Mouse (Mus musculus) neural tube, embryonic 11.5 days (tissue): Measurements from ENCODE around the gene Cyp2d22. TPM values are rescaled to one million over a fixed set of nuclear protein-coding genes. Genes with fewer than 3 reads are reported as not detected.
"Not testable (repeated sequence)": the region's sequence is repeated elsewhere in the genome, so short reads cannot be mapped to it uniquely, and the experiment has no call there.

Experiments
- ATAC-seq: fragments of 200-750 bp; cut with Nextera tagmentation; 2 replicates; pipeline ENCODE4 v1.8.0; 2017; ENCODE audit warnings: moderate number of reproducible peaks, mild to moderate bottlenecking, moderate TSS enrichment, moderate library complexity; ENCODE audit not compliant: insufficient read depth, low FRiP score, low TSS enrichment
- DNase-seq: peaks from one replicate; pipeline ENCODE4 v3.0.0-alpha.2; 2015; ENCODE audit warnings: low spot score
- H3K27ac ChIP-seq: fragments of 300-500 bp; sonication (generic); 2 replicates; pipeline ENCODE4 v1.5.1; 2014; ENCODE audit warnings: low read depth, mild to moderate bottlenecking, low read length
- H3K27me3 ChIP-seq: fragments of 300-500 bp; sonication (generic); 2 replicates; pipeline ENCODE4 v1.6.1; 2014; ENCODE audit warnings: mild to moderate bottlenecking, low read length, mixed read lengths; ENCODE audit not compliant: control insufficient read depth, insufficient read depth
- H3K36me3 ChIP-seq: fragments of 300-500 bp; sonication (generic); 2 replicates; pipeline ENCODE4 v1.6.1; 2014; ENCODE audit warnings: mild to moderate bottlenecking, low read length, moderate library complexity, mixed read lengths; ENCODE audit not compliant: control insufficient read depth, insufficient read depth
- H3K4me1 ChIP-seq: fragments of 300-500 bp; sonication (generic); 2 replicates; pipeline ENCODE4 v1.6.1; 2014; ENCODE audit warnings: low read length, mixed read lengths; ENCODE audit not compliant: control insufficient read depth, insufficient read depth
- H3K4me2 ChIP-seq: fragments of 300-500 bp; sonication (generic); 2 replicates; pipeline ENCODE4 v1.6.1; 2014; ENCODE audit warnings: low read depth, mild to moderate bottlenecking, moderate library complexity
- H3K4me3 ChIP-seq: fragments of 300-500 bp; sonication (generic); 2 replicates; pipeline ENCODE4 v1.5.1; 2014; ENCODE audit warnings: low read depth, low read length
- H3K9ac ChIP-seq: fragments of 300-500 bp; sonication (generic); 2 replicates; pipeline ENCODE4 v1.6.1; 2014; ENCODE audit warnings: mild to moderate bottlenecking, low read length
- H3K9me3 ChIP-seq: fragments of 300-500 bp; sonication (generic); 2 replicates; pipeline ENCODE4 v1.6.1; 2016; ENCODE audit warnings: low read length; ENCODE audit not compliant: control insufficient read depth
- WGBS: fragments of 180-500 bp; shearing (Covaris S2); extraction: QIAGEN DNeasy Blood & Tissue Kit; methylation state at CpG from one replicate; pipeline ENCODE4 v1.1.7; 2014; 5-methylcytosine and 5-hydroxymethylcytosine counted together
- polyA plus RNA-seq: library from polyadenylated mRNA; unstranded; fragments of >200 nt; fragmentation: Nextera tagmentation; extraction: Ambion mirVana; gene quantifications from 2 replicates; pipeline ENCODE4 v1.2.1, GENCODE M21; 2014

Gene Cyp2d22
- polyA plus RNA-seq, 1 experiment from 2014 or later, result 1.5 TPM

- no peaks in the 10 kb centered on the region for H3K4me1 ChIP-seq
- H3K4me2 ChIP-seq, result no peak overlapping the region
- H3K36me3 ChIP-seq, result no peaks in the 10 kb centered on the region
- no peak overlapping the region for H3K9ac ChIP-seq
- no peaks in the 10 kb centered on the region for H3K9me3 ChIP-seq
- no peak for ATAC-seq
- no peaks in the 10 kb centered on the region for H3K27me3 ChIP-seq
- no peak overlapping the region for H3K4me3 ChIP-seq
- DNase-seq, result no peak
- WGBS, result 91% methylated on average over 6 of the region's 6 CpGs
- H3K27ac ChIP-seq, result no peak overlapping the region
Observed at GRCm38 (mm10) chr15:82372446-82372845, 7.6 kb downstream of the Cyp2d22 start.

- no peaks in the 10 kb centered on the region for H3K36me3 ChIP-seq
- 85% methylated on average over 1 of the region's 1 CpGs for WGBS
- no peak for ATAC-seq
Observed at GRCm38 (mm10) chr15:82368851-82369250, 11.2 kb downstream of the Cyp2d22 start.

GRCm38 (mm10) chr15:82368146-82368545, 11.9 kb downstream of the Cyp2d22 start:
- WGBS, result 88% methylated on average over 4 of the region's 4 CpGs
- Histone ChIP-seq H3K27me3 (no peaks in the 10 kb centered on the region), H3K27ac (no peak overlapping the region), H3K4me2 (no peak overlapping the region), H3K4me1 (no peaks in the 10 kb centered on the region), H3K9ac (no peak overlapping the region), H3K9me3 (no peaks in the 10 kb centered on the region), H3K4me3 (no peak overlapping the region), H3K36me3 (no peaks in the 10 kb centered on the region)
- ATAC-seq (no peak), DNase-seq (no peak)

More at GRCm38 (mm10) chr15:82368851-82369250, 11.2 kb downstream of the Cyp2d22 start:
- Histone ChIP-seq H3K4me2 (no peak overlapping the region), H3K4me1 (no peaks in the 10 kb centered on the region), H3K9me3 (no peaks in the 10 kb centered on the region), H3K4me3 (no peak overlapping the region), H3K27me3 (no peaks in the 10 kb centered on the region), H3K9ac (no peak overlapping the region), H3K27ac (no peak overlapping the region)
- no peak for DNase-seq

GRCm38 (mm10) chr15:82364561-82364960, 15.5 kb downstream of the Cyp2d22 start:
- ATAC-seq, H3K27ac ChIP-seq, H3K27me3 ChIP-seq, H3K4me3 ChIP-seq, H3K36me3 ChIP-seq, H3K4me1 ChIP-seq, DNase-seq, H3K9ac ChIP-seq, H3K4me2 ChIP-seq, H3K9me3 ChIP-seq: not testable (repeated sequence)
- WGBS, result 31% methylated on average over 6 of the region's 9 CpGs

- not testable (repeated sequence) for H3K4me1 ChIP-seq, H3K4me3 ChIP-seq, H3K4me2 ChIP-seq, H3K9me3 ChIP-seq, ATAC-seq, DNase-seq, H3K27me3 ChIP-seq, H3K9ac ChIP-seq, H3K27ac ChIP-seq, H3K36me3 ChIP-seq
- 83% methylated on average over 6 of the region's 12 CpGs for WGBS
Observed at GRCm38 (mm10) chr15:82363801-82364200, 16.3 kb downstream of the Cyp2d22 start.

GRCm38 (mm10) chr15:82362234-82362633, 17.8 kb downstream of the Cyp2d22 start:
- no peak for ATAC-seq
- H3K9me3 ChIP-seq, result no peaks in the 10 kb centered on the region
- no peak overlapping the region for H3K4me2 ChIP-seq
- no peak overlapping the region for H3K9ac ChIP-seq
- no peaks in the 10 kb centered on the region for H3K4me1 ChIP-seq
- DNase-seq, result no peak
- no peak overlapping the region for H3K27ac ChIP-seq
- no peak overlapping the region for H3K4me3 ChIP-seq
- H3K27me3 ChIP-seq, result no peaks in the 10 kb centered on the region
- 87% methylated on average over 3 of the region's 4 CpGs for WGBS
- H3K36me3 ChIP-seq, result no peaks in the 10 kb centered on the region

GRCm38 (mm10) chr15:82361459-82362018, 18.5 kb downstream of the Cyp2d22 start:
- DNase-seq (no peak), ATAC-seq (no peak)
- H3K4me2 ChIP-seq, result no peak overlapping the region

GRCm38 (mm10) chr15:82358431-82359260, 21.4 kb downstream of the Cyp2d22 start:
- H3K36me3 ChIP-seq, result no peaks in the 10 kb centered on the region
- DNase-seq (no peak), ATAC-seq (no peak)
- no peak overlapping the region for H3K9ac ChIP-seq
- no peaks in the 10 kb centered on the region for H3K27me3 ChIP-seq
- no peaks in the 10 kb centered on the region for H3K9me3 ChIP-seq
- H3K4me1 ChIP-seq, result no peaks in the 10 kb centered on the region
- H3K4me3 ChIP-seq, result no peak overlapping the region
- no peak overlapping the region for H3K27ac ChIP-seq
- WGBS, result 63% methylated on average over 22 of the region's 22 CpGs
- no peak overlapping the region for H3K4me2 ChIP-seq

More at GRCm38 (mm10) chr15:82361459-82362018, 18.5 kb downstream of the Cyp2d22 start:
- no peaks in the 10 kb centered on the region for H3K27me3 ChIP-seq
- H3K4me3 ChIP-seq, result no peak overlapping the region
- H3K36me3 ChIP-seq, result no peaks in the 10 kb centered on the region
- 79% methylated on average over 11 of the region's 11 CpGs for WGBS
- no peak overlapping the region for H3K27ac ChIP-seq
- no peaks in the 10 kb centered on the region for H3K4me1 ChIP-seq
- no peaks in the 10 kb centered on the region for H3K9me3 ChIP-seq
- no peak overlapping the region for H3K9ac ChIP-seq
